In the genomic region with DNA sequence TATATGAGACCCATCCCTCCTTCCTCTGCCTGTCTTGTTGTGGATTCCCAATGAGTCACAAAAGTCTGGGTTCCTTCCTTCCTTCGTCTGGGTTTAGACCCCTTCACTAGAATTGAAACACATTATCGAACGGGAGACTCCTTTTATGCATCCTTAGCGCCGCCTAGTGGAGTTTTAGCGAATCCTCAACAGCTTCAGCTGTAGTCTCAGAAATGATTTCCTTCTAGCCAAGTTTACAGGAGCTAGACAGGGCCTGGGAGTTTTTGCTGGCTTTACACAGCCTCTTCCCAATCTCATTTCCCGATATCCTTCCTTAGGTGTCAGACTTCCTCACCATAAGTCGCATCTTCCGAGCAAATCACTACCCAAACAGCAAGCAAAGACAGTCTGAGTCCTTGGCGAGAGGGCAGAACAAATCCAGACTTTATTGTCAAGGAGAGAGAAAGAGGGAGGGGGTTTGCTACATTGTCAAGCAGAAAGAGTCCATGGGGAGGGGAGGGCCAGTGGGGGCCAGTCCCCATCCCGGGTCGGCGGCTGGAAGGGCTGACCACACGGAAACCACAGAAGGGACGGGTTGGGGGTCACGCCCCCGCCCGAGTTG, we compare ENCODE assay signal across 8 mouse cellular contexts. TPM values are rescaled to one million over a fixed set of nuclear protein-coding genes. Genes with fewer than 3 reads are reported as not detected.
DNase-seq lines count a peak whose midpoint lies in the region; ATAC-seq lines count a peak whose summit lies in the region.

No protein-coding gene starts in this region.

- H3K4me3 ChIP-seq in forebrain, embryonic 16.5 days (replicated peaks; ENCODE audit: low read length), result no peak overlapping the region
- no peak overlapping the region for H3K4me3 ChIP-seq in intestine, embryonic 15.5 days (replicated peaks)
- H3K4me3 ChIP-seq in liver, embryonic 13.5 days (replicated peaks), result no peak overlapping the region
- peak overlapping the region; percentile 26; the same call in 1 of the 2 replicates for H3K4me3 ChIP-seq in neural tube, embryonic 12.5 days

- peaks cover 20% of the 10 kb centered on the region for H3K4me1 ChIP-seq in forebrain, embryonic 16.5 days (replicated peaks; ENCODE audit: control insufficient read depth, insufficient read depth, low read length)
- peaks cover 27% of the 10 kb centered on the region for H3K4me1 ChIP-seq in intestine, embryonic 15.5 days (replicated peaks)
- peaks cover 56% of the 10 kb centered on the region for H3K4me1 ChIP-seq in liver, embryonic 13.5 days (replicated peaks)
- peaks cover 25% of the 10 kb centered on the region for H3K4me1 ChIP-seq in neural tube, embryonic 12.5 days

- 24% methylated on average over 18 of the region's 18 CpGs for WGBS in forebrain, embryonic 16.5 days
- WGBS in intestine, embryonic 15.5 days, result 19% methylated on average over 18 of the region's 18 CpGs
- WGBS in liver, embryonic 13.5 days (ENCODE audit: insufficient replicate concordance), result 28% methylated on average over 18 of the region's 18 CpGs
- 11% methylated on average over 18 of the region's 18 CpGs for WGBS in neural tube, embryonic 12.5 days

- peak overlapping the region; percentile 35; the same call in 1 of the 2 replicates for H3K9ac ChIP-seq in forebrain, embryonic 16.5 days (replicated peaks; ENCODE audit: low read depth, low read length)
- 0 out of 2 replicates have a peak overlapping the region, but pooled peaks have one; percentile 4 for H3K9ac ChIP-seq in intestine, embryonic 15.5 days
- no peak overlapping the region for H3K9ac ChIP-seq in liver, embryonic 13.5 days
- 0 out of 2 replicates have a peak overlapping the region, but pooled peaks have one; percentile 54 for H3K9ac ChIP-seq in neural tube, embryonic 12.5 days

- H3K27me3 ChIP-seq in forebrain, embryonic 16.5 days (replicated peaks; ENCODE audit: control insufficient read depth, insufficient read depth, low read length), result no peaks in the 10 kb centered on the region
- no peaks in the 10 kb centered on the region for H3K27me3 ChIP-seq in intestine, embryonic 15.5 days (replicated peaks)
- peaks cover 14% of the 10 kb centered on the region for H3K27me3 ChIP-seq in liver, embryonic 13.5 days
- H3K27me3 ChIP-seq in neural tube, embryonic 12.5 days (replicated peaks), result peaks cover 1% of the 10 kb centered on the region; the same call in 1 of the 2 replicates

- no peak overlapping the region for H3K27ac ChIP-seq in forebrain, embryonic 16.5 days (ENCODE audit: low read length)
- H3K27ac ChIP-seq in intestine, embryonic 15.5 days, result no peak overlapping the region
- no peak overlapping the region for H3K27ac ChIP-seq in liver, embryonic 13.5 days
- no peak overlapping the region; the same call in 1 of the 2 replicates for H3K27ac ChIP-seq in neural tube, embryonic 12.5 days

- peak; percentile 12 for ATAC-seq in forebrain, embryonic 16.5 days
- ATAC-seq in intestine, embryonic 15.5 days, result peak; percentile 19; the same call in 1 of the 2 replicates
- ATAC-seq in liver, embryonic 13.5 days (ENCODE audit: low read depth), result no peak
- ATAC-seq in neural tube, embryonic 12.5 days (ENCODE audit: low FRiP score, low read depth), result no peak

- H3K36me3 ChIP-seq in forebrain, embryonic 16.5 days (ENCODE audit: control insufficient read depth, insufficient read depth), result no peaks in the 10 kb centered on the region
- no peaks in the 10 kb centered on the region for H3K36me3 ChIP-seq in intestine, embryonic 15.5 days
- peaks cover 20% of the 10 kb centered on the region; the same call in 1 of the 2 replicates for H3K36me3 ChIP-seq in liver, embryonic 13.5 days
- peaks cover 32% of the 10 kb centered on the region for H3K36me3 ChIP-seq in neural tube, embryonic 12.5 days

- H3K4me2 ChIP-seq in forebrain, embryonic 16.5 days (ENCODE audit: low read length), result no peak overlapping the region
- peak overlapping the region; percentile 72 for H3K4me2 ChIP-seq in intestine, embryonic 15.5 days (replicated peaks)
- 0 out of 2 replicates have a peak overlapping the region, but pooled peaks have one; percentile 34 for H3K4me2 ChIP-seq in liver, embryonic 13.5 days
- H3K4me2 ChIP-seq in neural tube, embryonic 12.5 days (replicated peaks), result peak overlapping the region; percentile 68

- H3K9me3 ChIP-seq in forebrain, embryonic 16.5 days (ENCODE audit: control insufficient read depth, low read length), result no peaks in the 10 kb centered on the region
- no peaks in the 10 kb centered on the region for H3K9me3 ChIP-seq in intestine, embryonic 15.5 days
- H3K9me3 ChIP-seq in liver, embryonic 13.5 days (replicated peaks), result no peaks in the 10 kb centered on the region
- no peaks in the 10 kb centered on the region for H3K9me3 ChIP-seq in neural tube, embryonic 12.5 days

- peak; percentile 71 to 73 for DNase-seq in right cerebral cortex, adult 2 months (ENCODE audit: low spot score in 2 of 2)
- DNase-seq in right cerebral cortex, postnatal 4 days, result no peak
- peak; percentile 64 for DNase-seq in c-Kit-positive CD71-positive TER-119-positive erythroid progenitor cells, embryonic 14.5 days (ENCODE audit: low spot score)
- DNase-seq in liver, embryonic 13.5 days, result no peak
- DNase-seq in gastrocnemius, postnatal 10 days, result no peak

RNA-seq across cellular contexts. Expression of gene Gpr84, which starts 3.2 kb away (rescaled TPM):
- 0.24 and 0.73 TPM in 2 replicates for polyA plus RNA-seq in forebrain, embryonic 16.5 days (2015; fragmentation: Nextera tagmentation; extraction: Ambion mirVana)
- polyA plus RNA-seq in intestine, embryonic 15.5 days (2015; fragmentation: Nextera tagmentation; extraction: Ambion mirVana), result 0.20 and 0.29 TPM in 2 replicates
- 0.28 and 0.29 TPM in 2 replicates for polyA plus RNA-seq in liver, embryonic 13.5 days (2015; fragmentation: Nextera tagmentation; extraction: Ambion mirVana)
- 0.25 and 0.29 TPM in 2 replicates for polyA plus RNA-seq in neural tube, embryonic 12.5 days (2016; fragmentation: Nextera tagmentation; extraction: Ambion mirVana)
- total RNA-seq in gastrocnemius, postnatal 10 days (2021), result under 1 TPM in 1 of 2 experiments, not detected in 1; 0.14 TPM

RNA-seq across cellular contexts. Expression of gene Zfp385a, which starts 26.3 kb away (rescaled TPM):
- 12.2 and 13.1 TPM in 2 replicates for polyA plus RNA-seq in forebrain, embryonic 16.5 days (2015; fragmentation: Nextera tagmentation; extraction: Ambion mirVana)
- 5.6 TPM in 2 replicates for polyA plus RNA-seq in intestine, embryonic 15.5 days (2015; fragmentation: Nextera tagmentation; extraction: Ambion mirVana)
- polyA plus RNA-seq in liver, embryonic 13.5 days (2015; fragmentation: Nextera tagmentation; extraction: Ambion mirVana), result 4.6 and 5.9 TPM in 2 replicates
- 20.2 and 20.9 TPM in 2 replicates for polyA plus RNA-seq in neural tube, embryonic 12.5 days (2016; fragmentation: Nextera tagmentation; extraction: Ambion mirVana)
- total RNA-seq in gastrocnemius, postnatal 10 days (2021), result 10 to 100 TPM; 39.3 to 45.7 TPM

RNA-seq across cellular contexts. Expression of gene Copz1, which starts 41.1 kb away (rescaled TPM):
- 221 TPM in 2 replicates for polyA plus RNA-seq in forebrain, embryonic 16.5 days (2015; fragmentation: Nextera tagmentation; extraction: Ambion mirVana)
- 259 and 262 TPM in 2 replicates for polyA plus RNA-seq in intestine, embryonic 15.5 days (2015; fragmentation: Nextera tagmentation; extraction: Ambion mirVana)
- 213 and 240 TPM in 2 replicates for polyA plus RNA-seq in liver, embryonic 13.5 days (2015; fragmentation: Nextera tagmentation; extraction: Ambion mirVana)
- 231 and 243 TPM in 2 replicates for polyA plus RNA-seq in neural tube, embryonic 12.5 days (2016; fragmentation: Nextera tagmentation; extraction: Ambion mirVana)
- total RNA-seq in gastrocnemius, postnatal 10 days (2021), result 10 to 100 TPM; 45.3 to 51.4 TPM

RNA-seq across cellular contexts. Expression of gene Itga5, which starts 53.0 kb away (rescaled TPM):
- 6.7 and 7.9 TPM in 2 replicates for polyA plus RNA-seq in forebrain, embryonic 16.5 days (2015; fragmentation: Nextera tagmentation; extraction: Ambion mirVana)
- 44.8 and 45.5 TPM in 2 replicates for polyA plus RNA-seq in intestine, embryonic 15.5 days (2015; fragmentation: Nextera tagmentation; extraction: Ambion mirVana)
- 12.9 and 15.8 TPM in 2 replicates for polyA plus RNA-seq in liver, embryonic 13.5 days (2015; fragmentation: Nextera tagmentation; extraction: Ambion mirVana)
- polyA plus RNA-seq in neural tube, embryonic 12.5 days (2016; fragmentation: Nextera tagmentation; extraction: Ambion mirVana), result 19.1 and 19.9 TPM in 2 replicates
- 10 to 100 TPM; 27.6 to 40.5 TPM for total RNA-seq in gastrocnemius, postnatal 10 days (2021)

RNA-seq across cellular contexts. Expression of gene Nfe2, which starts 55.4 kb away (rescaled TPM):
- 0.30 and 0.39 TPM in 2 replicates for polyA plus RNA-seq in forebrain, embryonic 16.5 days (2015; fragmentation: Nextera tagmentation; extraction: Ambion mirVana)
- 3.5 and 4.9 TPM in 2 replicates for polyA plus RNA-seq in intestine, embryonic 15.5 days (2015; fragmentation: Nextera tagmentation; extraction: Ambion mirVana)
- polyA plus RNA-seq in liver, embryonic 13.5 days (2015; fragmentation: Nextera tagmentation; extraction: Ambion mirVana), result 171 and 185 TPM in 2 replicates
- 3.2 and 4.3 TPM in 2 replicates for polyA plus RNA-seq in neural tube, embryonic 12.5 days (2016; fragmentation: Nextera tagmentation; extraction: Ambion mirVana)
- total RNA-seq in gastrocnemius, postnatal 10 days (2021), result 1 to 10 TPM in 1 of 2 experiments, not detected in 1; 1.2 TPM

Comparison
In these comparisons a context has a peak if more than half of its experiments do, and no peak if none do; other contexts are left out.
1. DNase-seq: peak in right cerebral cortex, adult 2 months (2 of 2) and c-Kit-positive CD71-positive TER-119-positive erythroid progenitor cells, embryonic 14.5 days (single experiment); none in right cerebral cortex, postnatal 4 days (single experiment), liver, embryonic 13.5 days (single experiment) and gastrocnemius, postnatal 10 days (single experiment).
2. ATAC-seq: peak in forebrain, embryonic 16.5 days (single experiment) and intestine, embryonic 15.5 days (single experiment); none in liver, embryonic 13.5 days (single experiment) and neural tube, embryonic 12.5 days (single experiment).